Mouse (Mus musculus) neural tube, embryonic 11.5 days (tissue): ENCODE data around the gene Tshz2. TPM values are rescaled to one million over a fixed set of nuclear protein-coding genes. Genes with fewer than 3 reads are reported as not detected.
"Not testable (repeated sequence)": the region's sequence is repeated elsewhere in the genome, so short reads cannot be mapped to it uniquely, and the experiment has no call there.

Source experiments
- ATAC-seq: fragments of 200-750 bp; cut with Nextera tagmentation; 2 replicates; pipeline ENCODE4 v1.8.0; 2017; ENCODE audit warnings: moderate number of reproducible peaks, mild to moderate bottlenecking, moderate TSS enrichment, moderate library complexity; ENCODE audit not compliant: insufficient read depth, low FRiP score, low TSS enrichment
- DNase-seq: peaks from one replicate; pipeline ENCODE4 v3.0.0-alpha.2; 2015; ENCODE audit warnings: low spot score
- H3K27ac ChIP-seq: fragments of 300-500 bp; sonication (generic); 2 replicates; pipeline ENCODE4 v1.5.1; 2014; ENCODE audit warnings: low read depth, mild to moderate bottlenecking, low read length
- H3K27me3 ChIP-seq: fragments of 300-500 bp; sonication (generic); 2 replicates; pipeline ENCODE4 v1.6.1; 2014; ENCODE audit warnings: mild to moderate bottlenecking, low read length, mixed read lengths; ENCODE audit not compliant: control insufficient read depth, insufficient read depth
- H3K36me3 ChIP-seq: fragments of 300-500 bp; sonication (generic); 2 replicates; pipeline ENCODE4 v1.6.1; 2014; ENCODE audit warnings: mild to moderate bottlenecking, low read length, moderate library complexity, mixed read lengths; ENCODE audit not compliant: control insufficient read depth, insufficient read depth
- H3K4me1 ChIP-seq: fragments of 300-500 bp; sonication (generic); 2 replicates; pipeline ENCODE4 v1.6.1; 2014; ENCODE audit warnings: low read length, mixed read lengths; ENCODE audit not compliant: control insufficient read depth, insufficient read depth
- H3K4me2 ChIP-seq: fragments of 300-500 bp; sonication (generic); 2 replicates; pipeline ENCODE4 v1.6.1; 2014; ENCODE audit warnings: low read depth, mild to moderate bottlenecking, moderate library complexity
- H3K4me3 ChIP-seq: fragments of 300-500 bp; sonication (generic); 2 replicates; pipeline ENCODE4 v1.5.1; 2014; ENCODE audit warnings: low read depth, low read length
- H3K9ac ChIP-seq: fragments of 300-500 bp; sonication (generic); 2 replicates; pipeline ENCODE4 v1.6.1; 2014; ENCODE audit warnings: mild to moderate bottlenecking, low read length
- H3K9me3 ChIP-seq: fragments of 300-500 bp; sonication (generic); 2 replicates; pipeline ENCODE4 v1.6.1; 2016; ENCODE audit warnings: low read length; ENCODE audit not compliant: control insufficient read depth
- WGBS: fragments of 180-500 bp; shearing (Covaris S2); extraction: QIAGEN DNeasy Blood & Tissue Kit; methylation state at CpG from one replicate; pipeline ENCODE4 v1.1.7; 2014; 5-methylcytosine and 5-hydroxymethylcytosine counted together
- polyA plus RNA-seq: library from polyadenylated mRNA; unstranded; fragments of >200 nt; fragmentation: Nextera tagmentation; extraction: Ambion mirVana; gene quantifications from 2 replicates; pipeline ENCODE4 v1.2.1, GENCODE M21; 2014

Gene Tshz2
- polyA plus RNA-seq, 1 experiment from 2014 or later, result 9.1 TPM

GRCm38 (mm10) chr2:169854491-169854890 lies 221.7 kb downstream of the Tshz2 start:
- no peak overlapping the region for H3K9ac ChIP-seq

GRCm38 (mm10) chr2:169857041-169857440 lies 224.2 kb downstream of the Tshz2 start:
- not testable (repeated sequence) for H3K27ac ChIP-seq, H3K9ac ChIP-seq, H3K36me3 ChIP-seq, H3K4me1 ChIP-seq, H3K4me2 ChIP-seq, DNase-seq, H3K9me3 ChIP-seq, H3K27me3 ChIP-seq, H3K4me3 ChIP-seq, ATAC-seq

More at GRCm38 (mm10) chr2:169854491-169854890, 221.7 kb downstream of the Tshz2 start:
- no peaks in the 10 kb centered on the region for H3K27me3 ChIP-seq
- 86% methylated on average over 11 of the region's 11 CpGs for WGBS
- no peaks in the 10 kb centered on the region for H3K9me3 ChIP-seq
- ATAC-seq, result no peak
- no peak for DNase-seq
- H3K4me2 ChIP-seq, result no peak overlapping the region
- H3K4me1 ChIP-seq, result peaks cover under 1% of the 10 kb centered on the region; the same call in 1 of the 2 replicates
- H3K4me3 ChIP-seq, result no peak overlapping the region
- no peak overlapping the region for H3K27ac ChIP-seq
- no peaks in the 10 kb centered on the region for H3K36me3 ChIP-seq

GRCm38 (mm10) chr2:169859078-169859855 lies 226.5 kb downstream of the Tshz2 start:
- Histone ChIP-seq H3K9me3 (no peaks in the 10 kb centered on the region), H3K4me1 (peaks cover 13% of the 10 kb centered on the region), H3K4me2 (no peak overlapping the region), H3K9ac (no peak overlapping the region), H3K36me3 (no peaks in the 10 kb centered on the region), H3K4me3 (no peak overlapping the region), H3K27ac (no peak overlapping the region), H3K27me3 (no peaks in the 10 kb centered on the region)
- 48% methylated on average over 4 of the region's 4 CpGs for WGBS
- ATAC-seq (no peak), DNase-seq (no peak)

- H3K9me3 ChIP-seq, result no peaks in the 10 kb centered on the region
- no peak overlapping the region for H3K4me3 ChIP-seq
- H3K9ac ChIP-seq, result no peak overlapping the region
- WGBS, result 44% methylated on average over 5 of the region's 5 CpGs
- DNase-seq (no peak), ATAC-seq (no peak)
- no peak overlapping the region for H3K27ac ChIP-seq
- H3K36me3 ChIP-seq, result no peaks in the 10 kb centered on the region
- H3K4me2 ChIP-seq, result no peak overlapping the region
- no peaks in the 10 kb centered on the region for H3K27me3 ChIP-seq
- H3K4me1 ChIP-seq, result peaks cover 13% of the 10 kb centered on the region
Observed at GRCm38 (mm10) chr2:169860895-169861294, 228.1 kb downstream of the Tshz2 start.

GRCm38 (mm10) chr2:169862701-169863100 lies 229.9 kb downstream of the Tshz2 start:
- 67% methylated on average over 6 of the region's 6 CpGs for WGBS
- DNase-seq (no peak), ATAC-seq (no peak)

GRCm38 (mm10) chr2:169869468-169869867 lies 236.7 kb downstream of the Tshz2 start:
- H3K4me2 ChIP-seq, result no peak overlapping the region
- H3K27me3 ChIP-seq, result no peaks in the 10 kb centered on the region
- H3K36me3 ChIP-seq, result no peaks in the 10 kb centered on the region
- H3K9me3 ChIP-seq, result no peaks in the 10 kb centered on the region
- no peak overlapping the region for H3K4me3 ChIP-seq
- H3K9ac ChIP-seq, result no peak overlapping the region
- DNase-seq (no peak), ATAC-seq (no peak)
- no peak overlapping the region for H3K27ac ChIP-seq
- H3K4me1 ChIP-seq, result peaks cover 3% of the 10 kb centered on the region; the same call in 1 of the 2 replicates
- 91% methylated on average over 7 of the region's 7 CpGs for WGBS

More at GRCm38 (mm10) chr2:169862701-169863100, 229.9 kb downstream of the Tshz2 start:
- H3K4me2 ChIP-seq, result no peak overlapping the region
- H3K9me3 ChIP-seq, result no peaks in the 10 kb centered on the region
- H3K27ac ChIP-seq, result no peak overlapping the region
- H3K27me3 ChIP-seq, result no peaks in the 10 kb centered on the region
- no peaks in the 10 kb centered on the region for H3K36me3 ChIP-seq
- no peak overlapping the region for H3K9ac ChIP-seq
- no peak overlapping the region for H3K4me3 ChIP-seq
- H3K4me1 ChIP-seq, result peaks cover 13% of the 10 kb centered on the region

- 32% methylated on average over 5 of the region's 5 CpGs for WGBS
- H3K27ac ChIP-seq, result no peak overlapping the region
- DNase-seq (no peak), ATAC-seq (0 out of 2 replicates have a peak, but pooled peaks have one; percentile 48)
- H3K4me3 ChIP-seq, result no peak overlapping the region
- H3K9ac ChIP-seq, result no peak overlapping the region
- H3K4me1 ChIP-seq, result peaks cover 3% of the 10 kb centered on the region; the same call in 1 of the 2 replicates
- no peaks in the 10 kb centered on the region for H3K9me3 ChIP-seq
- H3K4me2 ChIP-seq, result no peak overlapping the region
- H3K27me3 ChIP-seq, result no peaks in the 10 kb centered on the region
- no peaks in the 10 kb centered on the region for H3K36me3 ChIP-seq
Observed at GRCm38 (mm10) chr2:169870503-169870902, 237.7 kb downstream of the Tshz2 start.

- no peaks in the 10 kb centered on the region for H3K36me3 ChIP-seq
- H3K4me2 ChIP-seq, result no peak overlapping the region
- 88% methylated on average over 8 of the region's 8 CpGs for WGBS
- no peak overlapping the region for H3K4me3 ChIP-seq
- no peak for ATAC-seq
- no peaks in the 10 kb centered on the region for H3K27me3 ChIP-seq
- no peaks in the 10 kb centered on the region for H3K9me3 ChIP-seq
- peaks cover 3% of the 10 kb centered on the region; the same call in 1 of the 2 replicates for H3K4me1 ChIP-seq
- H3K9ac ChIP-seq, result no peak overlapping the region
- DNase-seq, result no peak
- H3K27ac ChIP-seq, result no peak overlapping the region
Observed at GRCm38 (mm10) chr2:169871436-169872060, 238.7 kb downstream of the Tshz2 start.
